Mouse (Mus musculus) WW6 (cell line): ENCODE data around the gene Mybbp1a.

Experiments used
- DNase-seq: peaks from one replicate; pipeline ENCODE4 v3.0.0-alpha.2; 2013; ENCODE audit warnings: low read depth, low spot score

Gene Mybbp1a

DNA sequence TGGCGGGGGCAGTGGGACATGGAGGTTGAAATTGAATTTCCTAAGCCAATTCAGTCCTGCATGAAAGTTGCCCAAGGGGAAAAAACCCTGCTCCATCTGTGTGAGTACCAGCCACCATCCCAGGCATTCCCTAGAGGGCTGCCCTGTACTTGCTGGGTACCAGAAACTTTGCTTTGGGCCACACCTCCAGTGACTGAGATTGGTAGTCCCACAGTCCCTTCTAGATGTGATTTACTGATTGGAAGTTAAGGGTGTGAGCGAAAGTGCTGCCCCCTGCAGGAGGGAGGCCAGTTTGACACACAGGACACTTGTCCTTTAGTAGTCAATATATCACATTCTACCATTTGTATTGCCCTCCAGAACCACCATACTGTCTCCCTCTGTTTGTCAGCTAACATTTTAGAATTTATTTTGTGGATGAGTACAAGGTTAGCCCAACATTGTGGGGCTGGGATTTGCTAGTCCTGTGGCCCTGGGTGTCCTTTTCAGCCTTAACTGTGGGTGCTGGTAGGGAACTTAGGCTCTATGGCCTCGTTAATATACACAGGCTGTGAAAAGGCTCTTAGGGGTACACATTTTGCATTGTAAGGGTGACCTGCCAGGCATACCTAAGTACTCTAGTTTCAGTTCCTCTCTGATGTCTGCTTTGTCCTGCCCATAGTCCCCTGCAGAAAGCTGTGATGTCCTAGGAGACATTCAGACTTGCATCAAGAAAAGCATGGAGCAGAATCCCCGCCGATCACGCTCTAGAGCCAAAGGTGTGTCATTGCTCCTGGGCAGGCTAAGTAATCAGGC, 5.4 kb downstream of the Mybbp1a start:
- peak; percentile 81 for DNase-seq

DNA sequence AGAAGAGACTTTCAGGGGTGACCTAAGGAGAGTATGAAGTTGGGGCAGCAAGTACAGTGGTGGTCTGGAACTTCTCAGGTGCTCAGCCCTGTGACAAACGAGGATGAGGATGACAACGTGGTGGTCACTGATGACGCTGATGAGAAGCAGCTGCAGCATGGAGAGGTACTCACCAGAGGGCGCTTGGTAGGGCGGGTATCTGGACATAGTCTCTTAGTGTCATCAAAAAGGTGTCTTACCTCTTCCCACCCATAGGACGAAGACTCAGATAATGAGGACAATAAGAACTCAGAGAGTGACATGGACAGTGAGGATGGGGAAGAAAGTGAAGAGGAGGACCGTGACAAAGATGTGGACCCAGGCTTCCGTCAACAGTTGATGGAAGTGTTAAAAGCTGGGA, 6.3 kb downstream of the Mybbp1a start:
- DNase-seq: no peak

DNA sequence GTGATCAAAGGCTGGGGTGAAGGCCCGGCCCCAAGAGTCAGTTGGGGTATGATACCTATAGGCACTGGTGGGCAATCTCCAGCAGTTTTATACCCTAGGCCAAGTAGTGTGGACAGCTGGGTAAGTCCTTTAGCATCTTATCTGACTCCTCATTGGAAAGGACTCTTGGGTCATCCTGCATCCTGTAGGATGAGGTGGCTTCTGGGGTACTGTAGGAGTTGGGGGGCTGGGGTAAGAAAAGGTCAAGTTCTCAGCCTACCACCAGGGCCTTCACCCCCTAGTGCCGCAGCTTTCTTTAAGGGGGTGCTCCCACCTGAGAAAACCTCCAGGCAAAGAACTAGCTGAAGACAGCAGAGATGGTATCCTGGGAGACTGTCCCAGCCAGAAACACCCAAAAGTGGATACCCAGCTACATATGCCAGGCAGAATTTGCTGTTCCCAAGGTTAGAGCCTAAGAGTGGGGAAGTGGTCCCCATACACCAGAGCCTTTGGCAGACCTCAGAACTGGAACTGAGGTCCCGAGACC, 11.0 kb downstream of the Mybbp1a start:
- no peak for DNase-seq

DNA sequence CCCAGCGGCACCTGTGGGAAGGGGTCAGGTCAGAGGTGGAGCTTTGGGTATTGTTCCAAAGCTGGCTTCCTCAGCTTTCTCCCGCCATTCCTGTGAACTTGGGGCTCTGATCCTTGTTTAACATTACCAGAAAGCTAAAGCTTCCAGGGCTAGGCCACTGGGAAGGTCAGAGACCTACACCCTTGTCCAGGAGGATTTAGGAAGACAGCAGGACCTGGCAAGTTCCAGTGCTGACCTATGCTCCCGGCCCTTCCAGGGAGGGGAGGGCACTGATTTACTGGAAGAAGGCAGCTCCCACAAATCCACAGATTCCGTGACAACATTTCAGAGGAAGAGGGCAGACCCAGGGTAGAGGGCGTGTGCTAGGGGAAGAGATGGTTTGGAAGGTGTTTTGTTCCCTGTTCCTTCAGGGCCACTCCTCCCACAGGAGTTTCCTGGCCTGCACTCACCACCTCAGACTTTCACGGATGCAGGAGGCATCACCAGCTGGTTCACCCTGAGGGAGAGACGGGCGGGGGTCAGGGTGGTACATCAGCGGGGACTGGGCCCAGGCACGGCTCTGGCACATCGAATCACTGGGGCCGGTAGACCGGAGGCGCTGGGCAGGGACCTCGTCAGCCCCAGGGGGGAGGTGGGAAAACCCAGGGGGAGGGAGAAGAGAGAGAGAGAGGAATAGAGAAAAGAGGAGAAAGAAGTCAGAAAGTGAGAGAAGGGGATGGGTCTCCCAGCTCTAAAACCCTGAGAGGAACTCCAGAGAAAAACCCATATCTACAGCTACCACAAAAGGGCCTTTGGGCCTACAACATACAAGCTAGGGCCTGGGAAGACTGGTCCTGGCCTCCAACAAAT, 12.2 kb downstream of the Mybbp1a start:
- DNase-seq: no peak

DNA sequence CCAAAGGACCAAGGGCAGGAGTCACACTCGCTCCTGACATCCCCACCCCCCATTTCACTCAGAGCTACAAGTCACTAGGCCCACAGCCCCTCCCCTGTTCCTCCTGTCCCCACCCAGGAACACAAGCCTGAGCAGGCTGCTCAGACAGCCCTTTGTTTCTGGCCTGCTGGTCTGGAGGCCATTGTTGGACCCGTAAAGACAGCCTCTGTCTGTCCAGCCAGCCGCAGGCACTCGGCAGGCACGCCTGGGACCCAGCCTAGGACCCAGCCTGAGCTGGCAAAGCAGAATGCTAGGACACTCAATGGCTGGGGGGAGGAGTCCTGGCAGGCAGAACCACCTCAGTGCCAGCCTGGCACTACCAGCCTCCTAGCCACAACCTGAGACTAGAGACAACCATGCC, 14.5 kb downstream of the Mybbp1a start:
- DNase-seq: no peak

DNA sequence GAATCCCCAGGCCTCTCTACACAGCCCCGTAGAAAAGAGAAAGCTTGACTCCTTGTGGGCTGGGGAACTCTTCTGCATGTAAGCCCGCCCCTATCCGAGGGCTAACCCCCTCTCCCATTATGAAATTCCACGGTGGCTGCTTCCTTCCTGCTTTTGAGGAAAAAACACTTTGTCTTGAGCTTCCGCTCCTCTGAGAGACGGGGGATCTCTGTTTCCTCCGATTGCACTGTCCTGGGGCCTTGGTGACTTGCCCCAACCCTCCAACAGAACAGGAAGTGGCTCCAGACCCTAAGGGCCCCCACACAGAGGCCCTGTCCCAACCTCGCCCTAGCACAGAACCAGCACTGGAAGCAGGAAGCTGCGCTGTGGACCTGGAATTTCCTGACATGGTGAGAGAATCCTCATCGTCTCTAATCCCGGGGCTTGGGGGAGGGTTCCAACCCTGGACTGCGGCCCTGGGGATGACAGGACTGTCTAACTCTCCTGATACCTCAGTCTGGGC, 16.9 kb downstream of the Mybbp1a start:
- DNase-seq: no peak

DNA sequence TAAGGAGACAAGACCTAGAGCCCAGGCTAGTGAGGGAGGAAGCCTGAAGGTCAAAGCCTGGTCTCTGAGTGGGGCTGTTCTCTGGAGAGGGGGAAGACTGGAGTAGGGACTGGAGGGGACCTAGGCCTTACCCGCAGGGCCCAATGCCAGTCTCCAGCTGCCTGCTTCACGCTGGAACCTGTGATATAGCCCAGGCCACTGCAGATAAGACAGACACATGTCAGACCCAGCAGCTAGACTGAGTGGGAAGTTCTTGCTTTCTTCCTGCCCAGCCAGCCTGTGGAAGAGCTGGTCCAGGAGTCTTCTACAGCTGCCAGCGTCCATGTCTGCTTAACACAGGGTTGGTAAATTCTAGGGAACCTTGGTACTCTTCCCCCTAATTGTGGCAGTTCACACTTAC, 17.3 kb downstream of the Mybbp1a start:
- no peak for DNase-seq

DNA sequence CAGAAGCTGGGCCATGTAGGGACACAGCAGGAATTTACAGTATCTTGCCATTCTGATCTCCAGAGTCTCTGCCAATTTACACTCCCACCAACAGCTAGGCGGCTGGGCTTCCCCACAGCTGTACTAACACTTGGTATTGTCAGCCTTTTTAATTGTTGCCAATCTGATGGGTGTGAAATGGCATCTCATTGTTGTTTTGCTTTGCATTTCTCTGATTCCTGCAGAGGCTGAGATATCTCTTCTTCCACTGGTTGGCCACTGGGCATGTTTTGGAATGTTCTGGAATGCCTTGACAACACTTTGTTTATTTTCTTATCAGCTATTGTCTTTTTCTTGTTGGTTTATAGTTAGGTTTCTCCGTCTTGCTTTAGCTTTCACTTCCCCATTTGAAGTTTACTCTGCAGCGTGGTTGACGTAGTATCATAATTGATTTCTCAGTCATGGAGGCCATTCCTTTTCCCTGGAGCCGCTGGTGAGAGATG, 20.4 kb downstream of the Mybbp1a start:
- no peak for DNase-seq

GRCm38 (mm10) chr11:72464821-72465220, 23.7 kb downstream of the Mybbp1a start:
- DNase-seq: no peak

DNA sequence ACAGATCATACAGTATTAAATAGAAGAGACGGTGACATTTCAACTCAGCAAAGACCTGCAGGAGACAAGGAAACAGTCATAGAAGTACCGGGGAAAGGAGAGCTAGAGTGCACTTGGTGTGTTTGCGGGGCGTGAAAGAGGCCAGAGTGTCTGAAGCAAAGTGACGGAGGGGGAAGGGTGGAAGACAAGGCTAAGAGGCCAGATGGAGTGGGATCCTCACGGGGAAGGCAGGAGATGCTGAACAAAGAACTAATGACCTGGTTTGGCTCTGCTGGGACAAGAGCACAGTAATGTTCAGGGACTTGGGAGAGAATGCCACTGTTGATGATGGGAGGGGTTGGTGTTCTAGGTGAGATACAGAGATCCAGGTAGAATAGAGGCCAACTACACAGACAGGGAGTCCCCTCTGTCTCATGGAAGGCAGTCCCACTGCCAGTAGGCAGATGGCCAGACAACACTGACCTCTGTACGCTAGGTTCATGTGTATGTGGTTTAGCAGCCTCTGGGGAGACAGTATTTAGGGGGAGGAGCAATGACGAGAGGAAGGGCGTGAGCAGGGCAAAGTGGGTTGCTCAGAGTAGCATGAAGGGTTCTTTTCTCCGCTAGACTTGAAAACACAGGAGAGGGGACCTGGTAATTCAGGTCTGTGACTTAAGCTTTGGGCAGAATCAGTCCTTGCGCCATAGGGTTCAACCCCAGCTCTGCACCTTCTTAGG, 25.0 kb downstream of the Mybbp1a start:
- DNase-seq: no peak

DNA sequence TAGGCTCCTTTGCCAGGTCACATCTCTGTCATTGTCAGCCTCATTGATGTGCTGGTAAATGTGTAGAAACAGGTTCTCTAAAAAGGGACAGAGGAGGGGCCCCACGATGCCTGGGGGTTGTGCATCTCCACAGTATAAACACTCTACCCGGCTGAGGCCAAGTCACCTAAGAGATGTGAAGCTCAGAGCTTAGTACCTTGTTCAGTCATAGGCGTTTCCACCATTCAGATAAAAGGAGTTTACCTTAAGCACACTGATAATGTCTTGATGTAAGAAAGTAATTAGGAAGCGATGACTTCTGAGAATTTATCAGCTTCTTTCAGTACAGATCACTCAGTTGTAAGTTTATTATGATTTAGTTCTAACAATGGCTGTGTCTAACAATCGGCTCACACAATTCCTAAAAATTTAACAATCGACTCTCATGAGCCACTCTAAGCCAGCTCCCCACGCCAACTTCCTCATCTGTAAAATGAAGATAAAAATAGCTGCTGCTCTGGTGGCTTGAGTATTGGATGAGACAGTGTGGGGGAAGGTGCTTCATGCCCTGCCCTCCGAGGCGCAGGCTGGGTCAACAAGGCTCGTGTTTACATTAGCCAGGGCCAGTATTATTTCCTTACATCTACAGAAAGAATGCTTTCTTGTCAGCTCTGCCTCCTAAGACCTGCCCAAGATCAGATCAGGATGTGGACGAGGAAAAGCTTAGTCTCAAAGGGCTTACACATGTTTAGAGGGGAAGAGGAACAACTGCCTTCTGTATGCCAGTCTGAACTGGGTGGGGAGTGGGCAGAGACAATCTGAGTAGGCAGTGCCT, 25.7 kb downstream of the Mybbp1a start:
- DNase-seq: no peak

GRCm38 (mm10) chr11:72468525-72468924, 27.4 kb downstream of the Mybbp1a start:
- DNase-seq: no peak

DNA sequence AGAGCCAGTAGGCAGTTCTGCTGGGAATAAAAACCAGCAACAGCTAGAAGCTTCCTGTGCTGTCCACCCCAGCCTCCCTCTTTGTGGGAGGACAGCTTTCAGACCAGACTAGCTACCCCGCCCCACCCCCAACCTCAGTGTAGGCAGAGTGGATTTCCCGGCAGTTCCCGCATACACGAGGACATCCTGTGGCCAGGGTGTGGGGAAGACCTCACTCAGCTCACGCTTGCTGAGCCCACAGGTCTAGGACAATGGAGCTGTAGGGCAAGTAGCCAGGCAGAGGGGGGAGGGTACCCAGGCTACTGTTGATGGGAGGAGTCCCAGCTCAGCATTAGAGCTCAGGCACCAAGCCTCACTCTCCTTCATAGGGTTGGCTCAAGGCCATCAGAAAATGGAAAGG, 28.1 kb downstream of the Mybbp1a start:
- no peak for DNase-seq

DNA sequence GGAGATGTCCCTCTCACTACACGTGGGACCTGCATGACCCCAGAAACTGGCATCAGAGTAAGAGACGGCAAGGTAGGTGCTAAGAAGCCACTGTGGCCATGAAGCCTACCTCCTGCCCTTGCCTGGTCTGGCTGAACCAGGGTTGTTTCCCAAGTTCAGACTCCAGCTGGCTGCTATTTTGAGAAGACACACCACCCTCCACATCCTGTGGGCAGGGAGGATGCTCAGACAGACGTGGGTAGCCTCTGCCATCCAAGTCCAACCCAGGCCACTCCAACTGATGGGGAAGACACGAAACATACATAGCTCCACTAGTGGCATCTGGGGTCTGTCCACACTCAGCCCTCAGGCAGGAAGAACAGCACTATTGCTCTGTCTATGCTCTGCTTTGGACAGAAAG, 28.8 kb downstream of the Mybbp1a start:
- no peak for DNase-seq

GRCm38 (mm10) chr11:72471381-72471780, 30.2 kb downstream of the Mybbp1a start:
- DNase-seq: no peak

DNA sequence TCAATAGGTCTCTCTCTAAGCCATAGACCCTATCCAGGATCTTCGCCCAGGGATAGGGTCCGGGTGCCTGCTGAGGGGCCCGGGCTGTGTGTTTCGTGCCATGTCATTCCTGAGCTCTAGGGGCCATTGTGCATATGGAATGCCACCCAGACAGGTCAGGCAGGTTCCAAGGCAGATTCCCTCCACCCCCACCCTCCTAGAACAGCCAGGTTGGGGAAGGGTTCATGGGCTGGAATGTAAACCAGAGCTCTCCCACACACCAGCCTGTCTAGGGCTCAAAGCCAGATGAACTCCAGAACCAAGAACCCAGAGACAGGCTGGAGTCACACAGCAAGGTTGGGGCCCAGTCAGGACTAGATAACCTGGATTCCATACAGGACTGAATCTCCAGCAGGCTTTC, 32.4 kb downstream of the Mybbp1a start:
- DNase-seq: no peak

DNA sequence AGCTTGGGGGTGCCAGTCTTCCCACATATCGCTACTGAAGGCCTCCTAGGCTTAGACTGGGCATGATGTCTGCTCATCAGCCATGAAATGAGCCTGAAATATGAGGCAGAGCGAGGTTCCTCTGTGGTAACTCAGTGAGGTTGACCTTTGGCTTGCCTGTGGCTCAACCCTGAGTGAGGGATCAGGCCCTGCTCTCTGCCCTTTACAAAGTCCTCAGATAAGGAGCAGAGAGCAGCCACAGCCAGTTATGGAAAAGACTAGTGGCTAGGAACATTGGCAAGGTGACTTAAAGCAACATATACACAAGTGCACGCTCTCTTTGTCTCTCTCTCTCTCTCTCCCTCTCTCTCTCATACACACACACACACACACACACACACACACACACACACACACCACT, 33.8 kb downstream of the Mybbp1a start:
- no peak for DNase-seq

DNA sequence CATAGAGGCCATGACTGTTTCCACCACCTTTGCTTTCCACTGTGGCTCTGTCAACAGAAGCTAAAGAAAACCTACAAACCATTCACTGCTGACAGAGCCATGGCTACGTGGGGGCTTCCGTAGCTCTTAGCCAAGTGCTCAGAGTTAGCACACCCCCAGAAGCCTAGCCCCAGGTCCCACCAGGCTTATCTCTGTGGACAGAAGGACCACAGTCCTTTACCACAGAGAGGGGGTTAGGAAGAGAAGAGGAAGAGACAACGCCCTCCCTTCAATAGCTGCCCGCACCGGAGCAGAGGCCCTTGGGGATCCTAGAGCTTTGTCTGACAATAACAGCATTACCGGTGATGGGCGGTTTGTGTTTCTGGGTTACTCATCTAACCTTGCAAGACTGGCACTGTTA, 34.3 kb downstream of the Mybbp1a start:
- no peak for DNase-seq

GRCm38 (mm10) chr11:72476074-72476625, 35.0 kb downstream of the Mybbp1a start:
- DNase-seq: no peak

DNA sequence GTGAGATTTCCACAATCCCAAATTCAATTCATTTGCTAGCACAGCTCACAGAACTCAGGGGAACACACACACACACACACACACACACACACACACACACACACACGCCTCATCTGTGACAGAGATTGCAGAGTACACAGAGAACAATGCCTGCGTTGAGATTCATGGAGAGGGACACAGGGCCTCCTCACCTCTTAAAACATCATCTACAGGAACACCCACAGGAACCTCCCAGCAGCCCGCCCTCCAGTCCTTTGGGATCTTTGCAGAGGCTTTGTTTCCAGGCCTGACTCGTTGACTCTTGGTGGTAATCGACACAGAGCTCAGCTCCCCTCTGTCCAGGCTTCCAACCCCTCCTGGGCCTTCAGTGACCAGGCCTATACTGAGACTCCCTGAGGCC, 36.0 kb downstream of the Mybbp1a start:
- no peak for DNase-seq

- no peak for DNase-seq
These were observed 36.5 kb downstream of the Mybbp1a start for GRCm38 (mm10) chr11:72477653-72478052.
